Mouse (Mus musculus) stomach, embryonic 14.5 days (tissue): ENCODE results near the gene Mt4. TPM values are rescaled to one million over a fixed set of nuclear protein-coding genes. Genes with fewer than 3 reads are reported as not detected.
"Not testable (repeated sequence)": the region's sequence is repeated elsewhere in the genome, so short reads cannot be mapped to it uniquely, and the experiment has no call there.

ENCODE experiments used
- ATAC-seq: fragments of 200-750 bp; cut with Nextera tagmentation; 2 replicates; pipeline ENCODE4 v1.8.0; 2017; ENCODE audit warnings: low read depth, moderate TSS enrichment; ENCODE audit not compliant: insufficient number of reproducible peaks, insufficient read depth, low FRiP score
- H3K27ac ChIP-seq: fragments of 300-500 bp; sonication (generic); 2 replicates; pipeline ENCODE4 v1.5.1; 2014; ENCODE audit warnings: mild to moderate bottlenecking, low read length, moderate library complexity, mixed read lengths
- H3K27me3 ChIP-seq: fragments of 300-500 bp; sonication (generic); 2 replicates; pipeline ENCODE4 v1.6.1; 2014; ENCODE audit warnings: low read length, control low read depth, mixed read lengths; ENCODE audit not compliant: control insufficient read depth, insufficient read depth
- H3K36me3 ChIP-seq: fragments of 300-500 bp; sonication (generic); 2 replicates; pipeline ENCODE4 v1.6.1; 2014; ENCODE audit warnings: mild to moderate bottlenecking, control low read depth, low read length, moderate library complexity, mixed read lengths; ENCODE audit not compliant: control insufficient read depth, insufficient read depth
- H3K4me1 ChIP-seq: fragments of 300-500 bp; sonication (generic); 2 replicates; pipeline ENCODE4 v1.6.1; 2014; ENCODE audit warnings: low read length, control low read depth, mixed read lengths; ENCODE audit not compliant: control insufficient read depth, insufficient read depth
- H3K4me2 ChIP-seq: fragments of 300-500 bp; sonication (generic); replicated peaks from 2 replicates; pipeline ENCODE4 v1.6.1; 2014; ENCODE audit warnings: low read depth, low read length, control low read depth
- H3K4me3 ChIP-seq: fragments of 300-500 bp; sonication (generic); 2 replicates; pipeline ENCODE4 v1.5.1; 2014; ENCODE audit warnings: low read depth, low read length, control low read depth
- H3K9ac ChIP-seq: fragments of 300-500 bp; sonication (generic); replicated peaks from 2 replicates; pipeline ENCODE4 v1.6.1; 2014; ENCODE audit warnings: low read depth, mild to moderate bottlenecking, control low read depth, low read length, moderate library complexity, mixed read lengths
- H3K9me3 ChIP-seq: fragments of 300-500 bp; sonication (generic); 2 replicates; pipeline ENCODE4 v1.6.1; 2016; ENCODE audit warnings: low read depth, low read length, control low read depth; ENCODE audit not compliant: control insufficient read depth
- WGBS: fragments of 180-500 bp; shearing (Covaris S2); extraction: QIAGEN DNeasy Blood & Tissue Kit; methylation state at CpG from one replicate; pipeline ENCODE4 v1.1.7; 2014; 5-methylcytosine and 5-hydroxymethylcytosine counted together
- polyA plus RNA-seq: library from polyadenylated mRNA; unstranded; fragments of >200 nt; fragmentation: Nextera tagmentation; extraction: Ambion mirVana; gene quantifications from 2 replicates; pipeline ENCODE4 v1.2.1, GENCODE M21; 2014

The Mt4 gene
- polyA plus RNA-seq, 1 experiment from 2014 or later = not detected

DNA sequence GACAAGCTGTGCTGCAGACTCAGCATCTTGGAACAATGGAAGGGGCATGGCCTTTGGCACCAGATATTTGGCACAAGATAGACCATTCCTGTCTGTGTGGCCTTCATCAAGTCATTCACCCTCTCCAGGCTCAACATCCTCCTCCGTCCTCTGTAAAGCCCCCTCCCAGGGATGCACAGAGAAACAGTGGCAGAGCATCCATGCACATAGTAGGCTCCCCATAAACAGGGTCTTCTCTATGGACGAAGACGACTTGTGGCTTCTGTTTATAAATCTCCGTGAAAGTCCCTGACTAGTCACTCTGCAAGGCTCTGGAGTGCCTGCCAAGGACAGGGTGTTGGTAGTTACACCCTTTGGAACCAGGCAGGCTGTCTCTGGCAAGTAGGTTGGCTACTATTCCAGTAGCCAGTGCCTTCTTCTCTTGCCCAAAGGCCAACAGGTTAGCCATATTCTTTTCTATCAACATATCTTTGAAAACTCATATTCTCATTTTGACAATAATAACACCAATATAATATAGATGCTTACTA, 3.3 kb downstream of the Mt4 start:
- Histone ChIP-seq H3K4me1 (no peaks in the 10 kb centered on the region), H3K27ac (no peak overlapping the region), H3K36me3 (no peaks in the 10 kb centered on the region), H3K9ac (no peak overlapping the region), H3K9me3 (no peaks in the 10 kb centered on the region), H3K4me2 (no peak overlapping the region), H3K4me3 (no peak overlapping the region), H3K27me3 (no peaks in the 10 kb centered on the region)
- no peak for ATAC-seq
- 88% methylated on average over 4 of the region's 4 CpGs for WGBS

DNA sequence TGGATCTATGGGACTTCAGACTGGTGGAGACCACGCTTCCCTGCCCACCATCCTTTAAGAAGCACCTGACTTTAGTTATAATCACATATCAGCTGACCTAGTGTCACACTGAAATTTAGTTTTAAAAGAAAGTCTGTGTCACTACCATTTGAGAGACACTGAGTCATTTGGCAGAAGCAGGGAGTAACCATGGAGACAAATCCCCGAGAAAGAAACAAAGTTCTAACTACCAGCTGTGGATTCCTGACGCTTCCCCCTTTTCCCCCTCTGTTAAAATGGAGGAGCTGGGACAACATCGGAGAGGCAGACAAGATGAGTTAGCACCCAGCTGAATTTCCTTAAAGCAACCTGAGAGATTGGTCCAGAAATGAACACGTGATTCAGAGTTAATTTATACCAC, 11.2 kb downstream of the Mt4 start:
- no peak overlapping the region for H3K27ac ChIP-seq
- H3K4me2 ChIP-seq = no peak overlapping the region
- peaks cover 7% of the 10 kb centered on the region; the same call in 1 of the 2 replicates for H3K27me3 ChIP-seq
- no peak overlapping the region for H3K9ac ChIP-seq
- H3K9me3 ChIP-seq = no peaks in the 10 kb centered on the region
- H3K36me3 ChIP-seq = no peaks in the 10 kb centered on the region
- no peak overlapping the region for H3K4me3 ChIP-seq
- peaks cover 8% of the 10 kb centered on the region; the same call in 1 of the 2 replicates for H3K4me1 ChIP-seq
- 30% methylated on average over 5 of the region's 5 CpGs for WGBS
- no peak for ATAC-seq

DNA sequence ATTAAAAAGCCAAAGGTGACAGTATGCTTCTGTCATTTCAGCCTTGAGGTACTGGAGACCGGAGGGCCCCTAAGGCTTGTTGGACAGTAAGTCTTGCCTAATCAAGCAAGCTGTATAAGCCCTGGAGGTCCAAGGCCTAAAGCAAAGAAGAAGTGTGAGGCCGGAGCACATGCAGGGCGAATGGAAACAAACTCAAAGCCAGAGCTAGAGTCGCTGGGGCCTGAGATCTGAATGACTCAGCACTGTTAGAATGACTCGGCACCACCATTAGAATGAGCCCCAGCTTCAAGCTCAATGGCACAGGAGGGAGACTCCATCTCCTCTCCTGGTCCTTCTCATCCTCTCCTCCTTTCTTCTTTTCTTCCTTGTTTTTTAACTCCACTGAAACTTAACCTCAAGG, 13.9 kb downstream of the Mt4 start:
- no peak for ATAC-seq
- no peaks in the 10 kb centered on the region for H3K9me3 ChIP-seq
- no peak overlapping the region for H3K4me3 ChIP-seq
- no peak overlapping the region for H3K9ac ChIP-seq
- no peaks in the 10 kb centered on the region for H3K36me3 ChIP-seq
- no peak overlapping the region for H3K27ac ChIP-seq
- 80% methylated on average over 5 of the region's 5 CpGs for WGBS
- peaks cover 7% of the 10 kb centered on the region; the same call in 1 of the 2 replicates for H3K27me3 ChIP-seq
- H3K4me1 ChIP-seq = peaks cover 12% of the 10 kb centered on the region; the same call in 1 of the 2 replicates
- H3K4me2 ChIP-seq = no peak overlapping the region

DNA sequence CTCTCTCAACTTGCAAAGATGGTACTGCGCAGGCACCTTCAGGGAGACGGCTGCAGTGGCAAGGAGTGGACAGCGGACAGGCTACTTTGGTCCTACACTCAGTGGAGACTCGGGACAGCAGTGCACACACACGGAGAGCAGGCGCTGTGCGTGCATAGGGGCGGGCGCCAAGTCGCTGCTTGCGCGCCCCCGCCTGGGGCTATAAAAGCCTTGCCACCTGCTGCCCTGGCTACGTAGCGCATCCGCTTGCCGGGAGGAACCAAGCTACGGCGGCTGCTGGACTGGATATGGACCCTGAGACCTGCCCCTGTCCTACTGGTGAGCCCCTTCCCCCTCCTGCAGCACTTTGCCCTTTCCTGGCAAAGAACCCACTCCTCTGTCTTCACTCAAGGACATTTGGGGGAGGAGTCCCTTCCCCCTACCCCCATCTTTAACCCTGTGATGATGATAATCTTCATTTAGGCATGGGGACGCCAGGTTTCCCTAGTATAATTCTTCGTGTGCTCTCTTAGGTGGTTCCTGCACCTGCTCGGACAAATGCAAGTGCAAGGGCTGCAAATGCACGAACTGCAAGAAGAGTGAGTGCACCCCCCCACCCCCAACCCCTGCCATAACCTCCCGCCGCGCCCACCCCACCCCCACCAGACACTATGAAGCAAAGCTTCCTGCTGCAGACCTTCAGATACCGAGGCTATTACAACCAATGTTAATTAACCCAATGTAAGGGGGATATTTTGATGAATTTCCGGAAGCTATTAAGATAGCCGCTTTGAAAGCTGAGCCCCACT, 15.7 kb downstream of the Mt4 start, which contains the start of gene Mt3:
TSS of gene Mt3 (plus strand) at position 95 of the 788 bp plus-strand sequence.
- H3K36me3 ChIP-seq = no peaks in the 10 kb centered on the region
- 4% methylated on average over 29 of the region's 29 CpGs for WGBS
- no peak within 1 kb of the TSS for H3K9ac ChIP-seq
- H3K27me3 ChIP-seq = peaks cover 7% of the 10 kb centered on the region; the same call in 1 of the 2 replicates
- no peak within 1 kb of the TSS for H3K27ac ChIP-seq
- peak within 1 kb of the TSS; percentile 11; the same call in 1 of the 2 replicates for H3K4me3 ChIP-seq
- H3K9me3 ChIP-seq = no peaks in the 10 kb centered on the region
- peak; percentile 79; the same call in 1 of the 2 replicates for ATAC-seq
- H3K4me1 ChIP-seq = peaks cover 10% of the 10 kb centered on the region; the same call in 1 of the 2 replicates
- peak within 1 kb of the TSS; percentile 53 for H3K4me2 ChIP-seq

DNA sequence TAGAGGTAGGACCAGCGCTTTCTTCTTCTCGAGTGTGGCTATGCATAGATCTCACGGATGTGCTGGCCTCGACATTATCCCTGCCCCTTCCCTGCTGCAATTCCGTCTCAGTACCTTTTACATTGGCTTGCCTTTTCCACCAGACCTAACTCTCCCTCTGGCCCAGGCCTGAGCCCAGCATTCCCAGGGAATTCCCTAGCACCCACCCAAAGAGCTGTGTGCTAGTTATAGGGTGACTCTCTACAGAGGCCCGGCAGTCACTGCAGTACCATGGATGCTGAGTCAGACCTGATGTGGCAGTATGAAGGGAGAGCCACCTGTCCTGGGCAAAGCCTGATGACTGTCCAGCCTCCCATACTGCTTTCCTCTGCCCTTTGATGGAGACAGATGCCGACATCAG, 16.5 kb downstream of the Mt4 start:
- WGBS = 36% methylated on average over 7 of the region's 7 CpGs
- H3K4me2 ChIP-seq = 0 out of 2 replicates have a peak overlapping the region, but pooled peaks have one; percentile 53
- no peak overlapping the region for H3K27ac ChIP-seq
- no peaks in the 10 kb centered on the region for H3K36me3 ChIP-seq
- H3K4me3 ChIP-seq = no peak overlapping the region
- peaks cover 7% of the 10 kb centered on the region; the same call in 1 of the 2 replicates for H3K27me3 ChIP-seq
- no peaks in the 10 kb centered on the region for H3K9me3 ChIP-seq
- peaks cover 9% of the 10 kb centered on the region; the same call in 1 of the 2 replicates for H3K4me1 ChIP-seq
- no peak for ATAC-seq
- H3K9ac ChIP-seq = no peak overlapping the region

DNA sequence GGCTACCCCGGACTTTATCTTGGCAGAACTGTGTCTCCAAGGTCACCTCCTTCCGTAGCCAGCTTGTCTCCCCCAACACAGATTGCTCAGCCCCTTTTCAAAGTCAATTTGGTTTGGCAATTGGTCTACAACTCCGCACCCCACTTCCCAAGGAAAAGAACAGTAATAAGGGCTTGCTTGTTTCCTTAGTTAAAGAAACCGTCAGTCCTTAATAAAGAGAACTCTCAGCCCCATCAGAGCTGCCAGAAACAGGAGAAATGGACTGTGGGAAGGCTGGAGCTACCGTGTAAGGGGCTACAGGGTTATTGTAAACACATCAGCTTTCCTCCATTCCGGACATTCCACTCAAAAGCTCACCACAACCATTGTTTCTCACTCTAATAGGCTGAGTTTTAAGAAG, 17.5 kb downstream of the Mt4 start:
- Histone ChIP-seq H3K4me1 (peaks cover 9% of the 10 kb centered on the region; the same call in 1 of the 2 replicates), H3K36me3 (no peaks in the 10 kb centered on the region), H3K27ac (no peak overlapping the region), H3K4me2 (no peak overlapping the region), H3K4me3 (no peak overlapping the region), H3K27me3 (peaks cover 7% of the 10 kb centered on the region; the same call in 1 of the 2 replicates), H3K9ac (no peak overlapping the region), H3K9me3 (no peaks in the 10 kb centered on the region)
- no peak for ATAC-seq
- 27% methylated on average over 6 of the region's 6 CpGs for whole genome bisulfite sequencing

DNA sequence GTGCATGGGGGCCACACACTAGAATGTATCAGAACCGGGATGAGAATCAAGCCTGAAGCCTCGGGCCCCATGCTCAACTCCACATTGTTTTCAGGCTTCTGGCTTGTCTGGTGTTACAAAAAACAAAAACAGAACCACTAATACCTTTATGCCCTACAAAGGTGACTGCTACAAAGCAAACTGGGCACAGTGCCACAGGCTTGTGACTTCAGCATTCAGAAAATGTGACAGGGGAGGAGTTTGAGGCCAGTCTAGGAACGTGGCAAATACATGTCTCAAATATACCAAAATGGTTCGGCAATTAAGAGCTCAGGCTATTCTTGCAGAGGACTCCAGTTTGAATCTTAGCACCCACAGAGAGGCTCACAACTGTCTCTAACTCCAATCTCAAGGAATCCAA, 19.1 kb downstream of the Mt4 start:
- Histone ChIP-seq H3K9me3 (no peaks in the 10 kb centered on the region), H3K27ac (no peak overlapping the region), H3K27me3 (peaks cover 7% of the 10 kb centered on the region; the same call in 1 of the 2 replicates), H3K9ac (no peak overlapping the region), H3K36me3 (no peaks in the 10 kb centered on the region), H3K4me1 (peaks cover 9% of the 10 kb centered on the region; the same call in 1 of the 2 replicates), H3K4me2 (no peak overlapping the region), H3K4me3 (no peak overlapping the region)
- no peak for ATAC-seq
- WGBS = 70% methylated on average over 4 of the region's 4 CpGs

DNA sequence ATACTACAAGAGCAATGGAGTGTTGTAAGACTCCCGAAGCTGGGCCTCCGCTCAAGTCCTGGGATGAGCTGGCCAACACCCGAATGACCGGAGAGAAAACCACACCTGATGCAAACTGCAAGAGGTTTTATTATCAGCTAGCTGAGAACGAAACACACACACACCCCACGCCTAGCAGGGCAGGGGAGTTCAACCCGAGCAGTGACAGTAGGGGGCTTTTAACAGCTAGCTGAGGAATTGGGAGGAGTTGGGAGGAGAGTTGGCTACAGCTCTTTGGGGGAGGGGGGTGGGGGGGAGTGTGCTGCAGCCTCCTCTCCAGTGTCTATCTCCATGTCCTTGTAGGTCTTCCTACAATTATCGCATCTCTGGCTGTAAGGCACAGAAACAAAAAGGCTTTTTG, 28.8 kb downstream of the Mt4 start:
- 73% methylated on average over 8 of the region's 8 CpGs for WGBS
- not testable (repeated sequence) for H3K27ac ChIP-seq, H3K9me3 ChIP-seq, H3K4me1 ChIP-seq, H3K4me2 ChIP-seq, H3K4me3 ChIP-seq, ATAC-seq, H3K27me3 ChIP-seq, H3K9ac ChIP-seq, H3K36me3 ChIP-seq
